Mouse (Mus musculus): ENCODE measurements at regions not wholly inside any gene's neighbourhood (a gene's known extent, or its start where the extent isn't known, plus 50 kb on each side); places are given as distances from the start of the nearest gene placed in this dataset.

GRCm38 (mm10) chr16:31603185-31603584, 60.1 kb upstream of the Dlg1 start:
- Histone ChIP-seq H3K4me2 (replicated peaks) (no peak overlapping the region), H3K4me1 (peaks cover 24% of the 10 kb centered on the region), H3K9ac (no peak overlapping the region), H3K27ac (replicated peaks) (no peak overlapping the region), H3K4me3 (replicated peaks) (no peak overlapping the region), H3K27me3 (no peaks in the 10 kb centered on the region), H3K36me3 (no peaks in the 10 kb centered on the region), H3K9me3 (replicated peaks) (no peaks in the 10 kb centered on the region)
- WGBS = 63% methylated on average over 11 of the region's 11 CpGs
- no peak for ATAC-seq (ENCODE audit: insufficient number of reproducible peaks, low FRiP score, low TSS enrichment, low read depth)

DNA sequence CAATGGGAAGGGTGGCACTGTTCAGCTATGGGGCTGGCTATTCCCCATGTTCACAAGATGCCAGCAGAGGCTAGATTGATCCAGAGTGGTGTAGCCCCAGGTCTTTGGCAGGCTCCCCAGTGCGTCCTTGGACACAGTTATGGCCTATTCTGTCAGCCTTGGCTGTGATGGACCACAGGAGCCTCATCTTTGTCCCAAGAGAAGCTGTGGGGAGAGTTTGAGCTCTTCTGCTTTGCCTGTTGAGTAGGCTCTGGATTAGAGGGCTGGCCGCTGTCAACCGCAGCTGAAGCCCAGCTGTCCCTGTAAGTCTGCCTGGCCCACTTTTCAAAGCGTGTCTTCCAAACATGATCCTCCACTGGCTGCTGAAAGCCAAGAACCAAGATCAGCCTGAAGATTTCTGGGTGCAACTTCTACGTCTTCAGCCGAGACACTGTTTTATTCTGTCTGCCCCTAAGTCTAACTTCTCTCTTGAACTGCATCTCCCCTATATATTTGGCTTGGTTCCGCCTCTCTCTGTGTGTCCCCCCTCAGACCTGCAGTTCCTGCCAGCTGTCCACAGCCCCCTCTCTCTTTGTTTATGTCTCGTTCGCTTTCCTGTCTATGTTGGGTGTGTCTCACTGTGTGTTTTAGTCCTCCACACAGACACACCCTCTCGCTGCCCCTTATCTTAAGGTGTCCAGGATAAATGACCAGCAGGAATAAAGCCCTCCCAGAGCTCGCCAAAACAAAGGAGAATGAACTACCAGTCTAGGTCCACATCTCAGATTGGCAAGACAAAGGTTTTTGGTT, 56.7 kb upstream of the Dlg1 start:
- no peak overlapping the region for H3K4me3 ChIP-seq (replicated peaks)
- ATAC-seq (ENCODE audit: insufficient number of reproducible peaks, low FRiP score, low TSS enrichment, low read depth) = peak; percentile 67
- H3K9ac ChIP-seq = no peak overlapping the region
- H3K9me3 ChIP-seq (replicated peaks) = no peaks in the 10 kb centered on the region
- no peak overlapping the region for H3K4me2 ChIP-seq (replicated peaks)
- no peaks in the 10 kb centered on the region for H3K36me3 ChIP-seq
- peak overlapping the region; percentile 58 for H3K27ac ChIP-seq (replicated peaks)
- peaks cover 26% of the 10 kb centered on the region for H3K4me1 ChIP-seq
- 62% methylated on average over 11 of the region's 11 CpGs for WGBS
- H3K27me3 ChIP-seq = no peaks in the 10 kb centered on the region

- Histone ChIP-seq H3K36me3 (no peaks in the 10 kb centered on the region), H3K27me3 (no peaks in the 10 kb centered on the region), H3K9ac (no peak overlapping the region), H3K4me3 (replicated peaks) (no peak overlapping the region), H3K9me3 (replicated peaks) (no peaks in the 10 kb centered on the region), H3K4me2 (replicated peaks) (no peak overlapping the region), H3K4me1 (peaks cover 26% of the 10 kb centered on the region), H3K27ac (replicated peaks) (peak overlapping the region; percentile 60; the same call in 1 of the 2 replicates)
- ATAC-seq (ENCODE audit: insufficient number of reproducible peaks, low FRiP score, low TSS enrichment, low read depth) = 0 out of 2 replicates have a peak, but pooled peaks have one; percentile 34
- WGBS = 35% methylated on average over 7 of the region's 7 CpGs
Measured at GRCm38 (mm10) chr16:31608964-31609363, 54.3 kb upstream of the Dlg1 start.

DNA sequence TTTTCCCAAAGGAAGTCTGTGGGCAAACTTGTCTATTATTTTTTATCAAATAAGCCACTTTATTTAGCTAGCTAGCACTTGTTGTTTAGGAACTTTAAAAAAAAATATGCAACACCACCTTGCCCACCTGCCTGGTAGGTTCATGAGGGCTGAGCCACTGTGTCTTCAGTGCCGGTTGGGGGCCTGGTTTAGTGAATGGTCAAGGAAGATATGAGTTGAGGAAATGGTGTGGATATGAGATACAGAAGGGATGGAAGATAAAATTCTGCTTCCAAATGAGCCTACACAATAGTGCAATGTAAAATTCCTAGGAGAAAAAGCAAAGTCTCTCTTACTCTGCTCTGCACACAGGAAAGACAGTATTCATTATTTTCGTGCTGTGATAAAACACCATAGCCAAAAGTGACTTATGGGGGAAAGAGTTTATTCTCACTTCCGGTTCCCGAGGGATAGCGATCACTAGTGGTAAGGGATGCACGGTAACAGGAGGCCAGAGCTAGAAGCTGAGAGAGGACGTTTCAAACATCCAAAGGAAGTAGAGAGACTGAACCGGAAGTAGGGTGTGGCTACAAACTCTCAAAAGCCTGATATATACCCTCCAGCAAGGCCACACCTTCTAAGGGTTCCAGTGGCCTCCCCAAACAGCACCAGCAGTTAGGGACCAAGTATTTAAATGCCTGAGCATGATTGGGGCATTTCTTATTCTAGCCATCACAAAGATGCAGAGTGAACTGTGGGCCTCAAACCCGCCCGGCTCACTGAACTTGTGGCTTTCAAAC, 53.7 kb upstream of the Dlg1 start:
- no peak overlapping the region for H3K4me2 ChIP-seq (replicated peaks)
- H3K4me3 ChIP-seq (replicated peaks) = no peak overlapping the region
- no peak for ATAC-seq (ENCODE audit: insufficient number of reproducible peaks, low FRiP score, low TSS enrichment, low read depth)
- H3K27ac ChIP-seq (replicated peaks) = 0 out of 2 replicates have a peak overlapping the region, but pooled peaks have one; percentile 60
- no peak overlapping the region for H3K9ac ChIP-seq
- no peaks in the 10 kb centered on the region for H3K27me3 ChIP-seq
- 72% methylated on average over 10 of the region's 10 CpGs for WGBS
- H3K36me3 ChIP-seq = no peaks in the 10 kb centered on the region
- H3K9me3 ChIP-seq (replicated peaks) = no peaks in the 10 kb centered on the region
- peaks cover 26% of the 10 kb centered on the region for H3K4me1 ChIP-seq
